Mouse (Mus musculus) erythroblast, adult 5-6 weeks (primary cell): ENCODE measurements around the gene Sp100. TPM values are rescaled to one million over a fixed set of nuclear protein-coding genes. Genes with fewer than 3 reads are reported as not detected.
A peak's percentile ranks its signal among the peaks of the same experiment; 100 is the strongest.
"Not testable (repeated sequence)": the region's sequence is repeated elsewhere in the genome, so short reads cannot be mapped to it uniquely, and the experiment has no call there.

Experiments used
- ATAC-seq: replicated peaks from 2 replicates; pipeline ENCODE4 v1.8.0; 2016; ENCODE audit warnings: moderate number of reproducible peaks, mild to moderate bottlenecking, moderate TSS enrichment, inconsistent platforms; ENCODE audit not compliant: poor library complexity, low FRiP score, severe bottlenecking
- total RNA-seq, 2 experiments: library from RNA; stranded (forward) in 1 of 2; stranded (reverse) in 1 of 2; fragments of 150-400 nt in 1 of 2; fragments of 200-764, 138-1000 nt in 1 of 2; gene quantifications; 2 replicates each; pipeline versions ENCODE4 v1.2.3 to v1.2.4; 2015 to 2017; ENCODE audit warnings: low replicate concordance in 2 of 2

The Sp100 gene
- total RNA-seq (2015; ENCODE audit: low replicate concordance) (193 and 229 TPM in 2 replicates), total RNA-seq (2017; ENCODE audit: low replicate concordance) (195 and 223 TPM in 2 replicates)

DNA sequence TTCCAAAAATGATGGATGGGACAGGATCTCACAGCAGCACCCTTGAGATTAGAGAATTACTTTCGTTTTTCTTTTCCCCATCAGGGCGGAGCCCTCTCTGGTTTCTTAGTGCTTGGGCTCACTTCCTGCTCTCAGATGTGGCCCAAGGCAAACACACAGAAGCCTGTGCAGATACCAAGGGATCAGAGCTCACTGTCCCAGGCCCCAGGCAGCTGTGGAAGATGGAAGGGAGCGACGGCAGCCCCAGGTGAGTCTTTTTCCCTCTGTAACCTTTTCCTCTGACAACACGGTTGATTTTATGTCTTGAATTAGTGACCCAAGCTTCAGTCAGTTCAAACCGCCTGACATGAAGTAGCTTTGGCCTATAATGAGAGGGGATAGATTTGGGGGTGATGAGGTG lies at the start of gene Sp100:
Sp100 (plus strand) TSS at position 108 of the 400 bp plus-strand sequence.
- ATAC-seq = peak; percentile 69; the same call in 1 of the 2 replicates

GRCm38 (mm10) chr1:85600078-85600477 lies 49.7 kb upstream of the Sp100 start, which contains the start of gene Sp140:
TSS of gene Sp140 (plus strand) at chr1:85600378.
- not testable (repeated sequence) for ATAC-seq

DNA sequence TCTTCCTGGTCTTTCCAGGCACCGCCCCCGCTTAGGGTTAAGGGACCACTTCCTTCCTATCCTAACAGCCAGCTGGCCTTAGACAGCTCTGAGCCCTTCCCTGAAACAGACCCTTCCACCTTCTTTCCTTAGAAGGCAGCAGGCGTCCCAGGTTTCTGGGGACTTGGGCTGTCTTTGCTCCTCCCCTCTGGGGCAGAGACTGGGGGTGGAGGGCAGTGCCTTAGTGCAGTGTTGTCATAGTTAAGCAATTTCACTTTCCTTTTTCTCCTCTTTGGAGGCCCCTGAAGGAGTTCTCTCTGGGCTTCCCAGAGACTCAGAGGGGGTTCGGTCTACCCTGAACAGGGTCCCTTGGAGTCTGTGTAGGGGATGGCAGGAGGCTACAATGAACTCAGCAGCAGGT lies 49.0 kb upstream of the Sp100 start:
- not testable (repeated sequence) for ATAC-seq

DNA sequence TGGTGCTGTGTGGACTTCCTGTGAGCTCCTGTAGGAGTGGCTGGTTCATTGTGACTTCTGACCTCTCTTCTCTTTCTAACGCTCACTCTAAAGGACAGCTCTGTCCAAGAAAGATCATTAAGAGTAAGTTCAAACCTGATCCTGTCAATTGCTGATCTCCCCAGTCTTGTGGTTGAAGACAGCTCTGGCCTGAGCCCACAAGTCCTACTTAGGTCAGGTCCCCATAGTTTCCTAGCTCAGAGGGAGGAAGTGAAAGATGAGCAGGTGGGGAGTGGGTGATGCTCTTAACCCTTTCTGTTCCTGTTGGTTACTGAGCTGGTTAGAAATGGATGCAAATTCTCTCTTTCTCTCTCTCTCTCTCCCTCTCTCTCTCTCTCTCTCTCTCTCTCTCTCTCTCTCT lies 45.4 kb upstream of the Sp100 start:
- not testable (repeated sequence) for ATAC-seq

DNA sequence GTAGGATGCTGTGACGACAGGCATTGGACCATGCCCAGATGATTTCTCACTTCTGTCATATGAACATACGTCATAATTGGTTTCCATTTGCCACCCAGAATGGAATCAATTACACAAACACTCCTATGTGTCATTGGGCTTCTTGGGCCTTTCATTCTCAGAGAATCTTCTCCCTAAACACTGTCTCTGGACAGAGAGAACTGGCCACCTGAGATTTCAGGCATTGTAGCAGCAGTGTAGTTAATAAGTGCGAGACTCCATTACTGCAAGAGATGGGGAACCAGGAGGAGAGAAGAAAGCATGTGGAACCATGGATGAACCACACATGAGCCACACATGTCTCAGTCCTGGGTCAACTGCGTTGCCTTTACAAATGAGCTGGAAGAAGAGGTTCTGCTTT lies 41.4 kb upstream of the Sp100 start:
- not testable (repeated sequence) for ATAC-seq

DNA sequence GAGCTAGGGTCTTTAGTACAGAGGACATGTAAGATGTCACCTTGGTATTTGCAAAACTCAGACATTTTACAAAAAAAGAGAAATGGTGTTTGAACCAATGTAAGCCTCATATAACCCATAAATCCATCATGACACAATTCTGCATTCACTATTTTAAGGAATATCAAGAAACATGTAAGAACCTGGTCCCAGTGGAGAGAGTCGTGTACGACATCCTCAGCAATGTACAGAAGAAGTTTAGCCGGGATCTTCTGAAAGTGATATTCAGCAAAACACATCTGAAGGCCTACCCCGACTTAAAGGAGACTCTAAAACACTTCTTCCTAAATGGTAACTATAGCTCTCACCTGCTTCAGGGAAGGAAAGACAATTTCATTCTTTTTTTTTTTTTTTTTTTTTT lies 39.2 kb upstream of the Sp100 start:
- not testable (repeated sequence) for ATAC-seq

DNA sequence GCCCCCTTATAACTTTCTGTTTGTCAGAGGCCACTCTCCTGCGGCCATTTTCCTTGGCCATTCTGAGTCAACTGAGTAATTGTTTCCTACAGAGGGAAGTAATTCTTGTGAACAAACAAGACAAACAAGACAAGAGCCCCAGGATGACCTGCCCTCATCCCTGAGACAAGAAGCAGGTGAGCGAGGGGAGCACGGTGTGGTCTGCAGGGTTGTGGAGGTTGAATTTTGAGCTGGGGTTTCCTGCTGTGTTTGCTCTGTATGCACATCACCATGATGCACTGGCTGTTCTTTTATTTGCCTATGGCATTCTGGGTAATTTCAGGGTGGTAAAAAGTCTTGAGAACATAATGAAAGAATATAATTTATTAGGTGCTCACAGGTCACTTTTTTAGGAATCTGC lies 34.7 kb upstream of the Sp100 start:
- ATAC-seq = not testable (repeated sequence)

GRCm38 (mm10) chr1:85615819-85616218 lies 34.0 kb upstream of the Sp100 start:
- ATAC-seq = not testable (repeated sequence)

- not testable (repeated sequence) for ATAC-seq
Measured at GRCm38 (mm10) chr1:85617161-85617560, 32.6 kb upstream of the Sp100 start.

- not testable (repeated sequence) for ATAC-seq
Measured at GRCm38 (mm10) chr1:85618689-85619088, 31.1 kb upstream of the Sp100 start.

- not testable (repeated sequence) for ATAC-seq
Measured at GRCm38 (mm10) chr1:85636936-85637335, 12.9 kb upstream of the Sp100 start.

DNA sequence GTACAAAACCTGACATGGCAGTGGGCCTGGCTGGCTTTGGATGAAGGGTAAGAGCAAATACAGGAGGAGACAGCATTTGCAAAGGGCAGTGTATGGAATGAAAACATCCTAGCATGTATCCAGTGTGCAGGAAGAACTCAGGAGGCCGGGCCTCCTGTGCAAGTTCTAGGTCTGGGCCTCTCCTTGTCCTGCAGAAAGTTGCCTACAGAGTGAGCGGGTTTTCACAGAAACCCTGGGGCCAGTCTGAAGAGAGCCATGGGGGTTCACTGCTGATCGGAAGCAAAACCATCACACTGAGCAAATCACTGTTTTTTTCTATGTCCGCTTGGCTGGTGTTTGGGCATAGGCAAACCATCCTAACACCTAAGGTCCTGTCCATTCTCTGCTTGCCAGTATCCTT lies 11.6 kb upstream of the Sp100 start:
- ATAC-seq = not testable (repeated sequence)

- ATAC-seq = not testable (repeated sequence)
Measured at GRCm38 (mm10) chr1:85650524-85650923, 736 bp downstream of the Sp100 start.

DNA sequence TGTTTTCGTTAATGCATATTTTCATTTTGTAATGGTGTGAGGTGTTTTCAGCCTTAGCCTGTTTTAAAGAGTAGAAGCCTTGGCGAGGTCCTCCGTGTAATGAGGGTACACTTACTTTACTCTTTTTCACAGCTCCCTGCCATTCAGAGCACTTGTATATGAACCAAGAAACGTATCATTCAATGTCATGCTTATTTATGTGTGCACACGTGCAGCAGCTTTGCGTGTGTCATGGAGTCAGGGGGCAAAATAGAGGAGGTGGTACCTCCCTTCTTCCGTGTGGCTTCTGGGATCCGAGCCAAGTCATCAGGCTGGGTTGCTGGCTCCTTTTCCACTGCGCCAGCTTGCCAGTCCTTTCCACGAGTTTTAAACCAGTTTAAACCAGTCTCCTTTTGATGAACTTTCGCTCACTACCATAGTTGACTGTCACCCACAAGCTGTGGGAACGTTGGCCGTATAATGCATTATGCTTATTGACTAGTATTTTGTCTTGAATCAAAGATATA lies 2.0 kb downstream of the Sp100 start:
- not testable (repeated sequence) for ATAC-seq

GRCm38 (mm10) chr1:85657211-85657610 lies 7.4 kb downstream of the Sp100 start:
- ATAC-seq = not testable (repeated sequence)

DNA sequence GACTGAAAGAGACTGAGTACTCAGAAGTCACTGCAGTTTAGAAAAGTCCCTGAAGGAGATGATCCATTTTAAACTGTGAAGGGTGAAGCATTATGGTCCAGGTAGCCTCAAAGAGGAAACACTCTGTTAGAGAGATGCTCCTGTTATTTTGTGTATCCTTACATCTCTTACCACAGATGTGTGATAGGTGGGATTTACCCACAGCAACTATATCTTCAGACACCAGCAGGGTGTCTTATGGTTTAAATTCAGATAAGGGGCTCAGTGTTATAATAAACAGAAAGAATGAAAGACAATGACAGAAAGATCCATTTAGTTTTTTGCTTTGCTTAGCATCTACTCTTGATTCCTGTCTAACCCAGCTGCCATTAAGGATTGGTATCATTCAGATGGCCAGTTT lies 14.5 kb downstream of the Sp100 start:
- no peak for ATAC-seq

- ATAC-seq = no peak
Measured at GRCm38 (mm10) chr1:85680226-85680625, 30.4 kb downstream of the Sp100 start.

DNA sequence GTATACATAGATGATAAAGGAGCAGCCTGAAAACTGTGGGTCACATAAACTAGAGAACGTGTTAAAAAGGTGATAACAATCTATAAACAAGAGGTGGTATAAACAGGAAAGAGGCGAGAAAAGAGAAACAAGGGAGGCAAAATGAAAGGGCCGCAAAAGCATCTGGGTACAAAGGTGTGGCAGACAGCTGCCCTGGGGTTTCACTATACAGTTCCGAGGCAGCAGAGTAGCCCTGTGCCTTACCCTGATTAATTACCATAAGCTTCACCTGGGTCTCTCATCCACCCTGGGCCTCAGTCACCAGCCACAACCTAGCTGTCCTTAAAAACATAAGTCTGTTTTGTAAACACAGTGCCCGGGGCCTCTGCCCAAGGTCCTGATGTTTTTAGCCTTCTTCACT lies 36.9 kb downstream of the Sp100 start:
- no peak for ATAC-seq

DNA sequence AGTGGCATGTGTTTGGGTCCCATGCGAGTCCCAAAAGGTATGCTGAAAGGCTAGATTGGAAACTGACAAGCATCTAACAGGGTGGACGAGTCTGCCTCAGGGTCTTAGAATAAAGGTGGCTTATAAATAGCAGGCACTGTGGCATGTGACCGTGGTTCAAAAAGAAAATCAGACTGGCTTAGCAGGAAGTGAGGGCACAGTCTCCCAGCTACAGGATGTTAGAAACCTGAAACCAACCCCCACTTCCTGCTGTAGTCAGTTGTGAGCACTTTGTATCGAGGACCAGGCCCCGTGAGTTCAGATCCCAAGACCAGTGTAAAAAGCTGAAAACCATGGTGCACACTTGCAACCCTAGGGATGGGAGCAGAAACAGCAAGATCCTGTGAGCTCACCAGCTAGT lies 37.6 kb downstream of the Sp100 start:
- no peak for ATAC-seq

GRCm38 (mm10) chr1:85690544-85690943 lies 40.8 kb downstream of the Sp100 start:
- no peak for ATAC-seq

DNA sequence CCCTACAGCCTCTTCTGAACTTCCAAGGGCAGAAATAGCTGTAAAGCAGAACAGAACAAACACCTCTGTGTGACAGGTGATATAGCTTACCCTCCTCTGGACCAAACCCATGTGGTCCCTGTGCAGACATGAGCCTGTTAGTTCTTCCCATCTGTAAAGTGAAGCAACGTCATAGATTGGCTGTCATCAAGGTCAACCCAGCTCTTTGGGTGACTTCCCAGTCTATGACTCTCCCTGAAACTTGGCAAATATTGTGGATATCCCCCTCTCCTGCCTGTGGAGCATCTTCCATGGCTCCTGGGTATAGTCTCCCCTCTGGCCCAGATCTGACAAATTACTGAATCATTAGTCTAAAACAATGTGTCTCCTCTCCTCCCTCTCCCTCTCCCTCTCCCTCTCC lies 42.5 kb downstream of the Sp100 start:
- no peak for ATAC-seq

- ATAC-seq = no peak
Measured at GRCm38 (mm10) chr1:85693280-85693679, 43.5 kb downstream of the Sp100 start.
